Mouse (Mus musculus): ENCODE measurements around the gene Slc25a17.

Gene Slc25a17

GRCm38 (mm10) chr15:81355146-81355761 is 5.4 kb downstream of the Slc25a17 start:
- peak; percentile 74 for DNase-seq (ENCODE audit: low read depth)

- DNase-seq (ENCODE audit: low read depth) = no peak
These were observed 8.0 kb downstream of the Slc25a17 start for GRCm38 (mm10) chr15:81352638-81353037.

- DNase-seq (ENCODE audit: low read depth) = no peak
These were observed 10.2 kb downstream of the Slc25a17 start for GRCm38 (mm10) chr15:81350401-81350800.

- no peak for DNase-seq (ENCODE audit: low read depth)
These were observed 12.2 kb downstream of the Slc25a17 start for GRCm38 (mm10) chr15:81348366-81348765.

- no peak for DNase-seq (ENCODE audit: low read depth)
These were observed 13.1 kb downstream of the Slc25a17 start for GRCm38 (mm10) chr15:81347466-81347865.

GRCm38 (mm10) chr15:81341426-81341825 is 19.2 kb downstream of the Slc25a17 start:
- no peak for DNase-seq (ENCODE audit: low read depth)

- no peak for DNase-seq (ENCODE audit: low read depth)
These were observed 21.5 kb downstream of the Slc25a17 start for GRCm38 (mm10) chr15:81339158-81339557.

GRCm38 (mm10) chr15:81336466-81336865 is 24.1 kb downstream of the Slc25a17 start:
- DNase-seq (ENCODE audit: low read depth) = no peak

GRCm38 (mm10) chr15:81332517-81332916 is 28.1 kb downstream of the Slc25a17 start:
- no peak for DNase-seq (ENCODE audit: low read depth)

GRCm38 (mm10) chr15:81330816-81331433 is 29.7 kb downstream of the Slc25a17 start:
- DNase-seq (ENCODE audit: low read depth) = no peak

GRCm38 (mm10) chr15:81329721-81330369 is 30.8 kb downstream of the Slc25a17 start:
- DNase-seq (ENCODE audit: low read depth) = no peak

GRCm38 (mm10) chr15:81327501-81327900 is 33.1 kb downstream of the Slc25a17 start:
- no peak for DNase-seq (ENCODE audit: low read depth)

- DNase-seq (ENCODE audit: low read depth) = no peak
These were observed 35.6 kb downstream of the Slc25a17 start for GRCm38 (mm10) chr15:81324979-81325378.

GRCm38 (mm10) chr15:81320137-81320536 is 40.5 kb downstream of the Slc25a17 start:
- DNase-seq (ENCODE audit: low read depth) = no peak

GRCm38 (mm10) chr15:81319462-81319861 is 41.1 kb downstream of the Slc25a17 start:
- DNase-seq (ENCODE audit: low read depth) = no peak

GRCm38 (mm10) chr15:81313928-81314327 is 46.7 kb downstream of the Slc25a17 start:
- DNase-seq (ENCODE audit: low read depth) = no peak

- no peak for DNase-seq (ENCODE audit: low read depth)
These were observed 49.6 kb downstream of the Slc25a17 start for GRCm38 (mm10) chr15:81311026-81311425.

- no peak for DNase-seq (ENCODE audit: low read depth)
These were observed 50.3 kb downstream of the Slc25a17 start for GRCm38 (mm10) chr15:81310353-81310752.

GRCm38 (mm10) chr15:81308038-81308437 is 52.6 kb downstream of the Slc25a17 start:
- no peak for DNase-seq (ENCODE audit: low read depth)

- no peak for DNase-seq (ENCODE audit: low read depth)
These were observed 54.1 kb downstream of the Slc25a17 start for GRCm38 (mm10) chr15:81306501-81306900.

- DNase-seq (ENCODE audit: low read depth) = no peak
These were observed 55.6 kb downstream of the Slc25a17 start for GRCm38 (mm10) chr15:81305035-81305434.

GRCm38 (mm10) chr15:81304006-81304405 is 56.6 kb downstream of the Slc25a17 start:
- no peak for DNase-seq (ENCODE audit: low read depth)

- no peak for DNase-seq (ENCODE audit: low read depth)
These were observed 58.3 kb downstream of the Slc25a17 start for GRCm38 (mm10) chr15:81302151-81302808.

All from c-Kit-positive CD71-positive TER-119-negative erythroid progenitor cells, embryonic 14.5 days (primary cell).